Mouse (Mus musculus) ES-Bruce4 (cell line): ENCODE measurements around the gene Foxl1.

ENCODE experiments used
- CTCF ChIP-seq: IDR thresholded peaks from one replicate; pipeline ENCODE4 v1.8.1; 2011; ENCODE audit warnings: low read depth, low read length
- POLR2A ChIP-seq: IDR thresholded peaks from one replicate; pipeline ENCODE4 v1.8.1; 2011; ENCODE audit warnings: low read length; ENCODE audit not compliant: insufficient read depth

DNA sequence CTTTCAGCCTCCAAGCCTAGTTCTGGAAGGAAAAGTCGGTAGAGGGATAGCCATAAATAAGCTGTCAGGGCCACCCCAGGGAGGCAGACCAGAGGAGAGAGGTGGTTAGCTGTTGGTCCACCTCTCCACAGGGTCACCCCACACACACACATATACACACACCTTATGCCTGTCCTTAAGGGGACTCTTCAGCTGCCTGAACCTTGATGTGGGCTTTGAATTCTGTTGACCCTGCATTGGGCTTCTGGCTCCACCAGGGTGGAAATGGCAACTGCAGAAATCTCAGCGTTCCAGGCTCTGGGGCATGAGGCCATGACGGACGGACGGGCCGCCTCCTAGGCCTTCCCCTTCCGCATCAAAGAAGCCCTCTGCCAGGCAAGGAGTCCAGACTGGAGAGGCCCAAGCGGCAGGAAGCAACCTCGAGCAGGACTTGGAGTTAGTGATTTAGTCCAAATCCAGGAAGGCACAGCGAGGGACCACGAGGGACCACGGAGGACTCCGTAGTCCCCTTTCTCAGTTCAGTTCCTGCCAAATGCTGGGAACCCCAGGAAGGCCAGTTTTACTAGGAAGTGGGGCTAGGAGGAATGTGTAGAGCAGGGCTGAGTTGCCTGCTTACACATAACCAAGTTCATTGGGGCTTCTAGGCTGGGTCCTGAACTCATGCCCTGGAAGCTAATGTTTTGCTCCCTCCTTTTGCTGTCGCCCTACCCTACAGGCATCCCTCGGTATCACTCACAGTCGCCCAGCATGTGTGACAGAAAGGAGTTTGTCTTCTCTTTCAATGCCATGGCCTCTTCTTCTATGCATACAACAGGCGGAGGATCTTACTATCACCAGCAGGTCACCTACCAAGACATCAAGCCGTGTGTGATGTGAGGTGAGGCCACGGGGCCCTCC, 41.5 kb upstream of the Foxl1 start:
- TF ChIP-seq CTCF (no peak), POLR2A (no peak)
